Mouse (Mus musculus) lung, embryonic 15.5 days (tissue): Measurements from ENCODE around the gene Hyal2. TPM values are rescaled to one million over a fixed set of nuclear protein-coding genes. Genes with fewer than 3 reads are reported as not detected.
A peak's percentile ranks its signal among the peaks of the same experiment; 100 is the strongest.

Source experiments
- ATAC-seq: fragments of 200-750 bp; cut with Nextera tagmentation; 2 replicates; pipeline ENCODE4 v1.8.0; 2017; ENCODE audit warnings: moderate number of reproducible peaks, borderline replicate concordance; ENCODE audit not compliant: low FRiP score, low TSS enrichment; ENCODE audit errors: extremely low read depth
- H3K27ac ChIP-seq: fragments of 300-500 bp; sonication (generic); 2 replicates; pipeline ENCODE4 v1.5.1; 2015; ENCODE audit warnings: moderate library complexity, mild to moderate bottlenecking, inconsistent platforms
- H3K27me3 ChIP-seq: fragments of 300-500 bp; sonication (generic); 2 replicates; pipeline ENCODE4 v1.6.1; 2015; ENCODE audit warnings: inconsistent platforms
- H3K36me3 ChIP-seq: fragments of 300-500 bp; sonication (generic); 2 replicates; pipeline ENCODE4 v1.6.1; 2015; ENCODE audit warnings: inconsistent platforms
- H3K4me1 ChIP-seq: fragments of 300-500 bp; sonication (generic); 2 replicates; pipeline ENCODE4 v1.6.1; 2015; ENCODE audit warnings: inconsistent platforms
- H3K4me2 ChIP-seq: fragments of 300-500 bp; sonication (generic); 2 replicates; pipeline ENCODE4 v1.6.1; 2015; ENCODE audit warnings: inconsistent platforms, mild to moderate bottlenecking, moderate library complexity
- H3K4me3 ChIP-seq: fragments of 300-500 bp; sonication (generic); 2 replicates; pipeline ENCODE4 v1.5.1; 2015; ENCODE audit warnings: mild to moderate bottlenecking, inconsistent platforms
- H3K9ac ChIP-seq: fragments of 300-500 bp; sonication (generic); 2 replicates; pipeline ENCODE4 v1.6.1; 2015; ENCODE audit warnings: inconsistent platforms
- H3K9me3 ChIP-seq: fragments of 300-500 bp; sonication (generic); 2 replicates; pipeline ENCODE4 v1.6.1; 2016; ENCODE audit warnings: inconsistent platforms
- WGBS: fragments of 180-500 bp; shearing (Covaris S2); methylation state at CpG from one replicate; pipeline ENCODE4 v1.1.7; 2015; 5-methylcytosine and 5-hydroxymethylcytosine counted together
- polyA plus RNA-seq: library from polyadenylated mRNA; unstranded; fragments of >200 nt; fragmentation: Nextera tagmentation; extraction: Ambion mirVana; gene quantifications from 2 replicates; pipeline ENCODE4 v1.2.1, GENCODE M21; 2015

Gene Hyal2
- polyA plus RNA-seq, 1 experiment from 2014 or later, result 105 TPM

GRCm38 (mm10) chr9:107540420-107540819, 27.3 kb upstream of the Hyal2 start:
- H3K4me2 ChIP-seq, result peak overlapping the region; percentile 84; the same call in 1 of the 2 replicates
- no peak overlapping the region for H3K27ac ChIP-seq
- no peaks in the 10 kb centered on the region for H3K27me3 ChIP-seq
- ATAC-seq, result no peak
- H3K9ac ChIP-seq, result no peak overlapping the region
- H3K4me3 ChIP-seq, result 0 out of 2 replicates have a peak overlapping the region, but pooled peaks have one; percentile 83
- 61% methylated on average over 4 of the region's 4 CpGs for WGBS
- peaks cover 37% of the 10 kb centered on the region for H3K36me3 ChIP-seq
- H3K9me3 ChIP-seq, result no peaks in the 10 kb centered on the region
- H3K4me1 ChIP-seq, result peaks cover 37% of the 10 kb centered on the region

GRCm38 (mm10) chr9:107541005-107541404, 26.7 kb upstream of the Hyal2 start:
- 21% methylated on average over 10 of the region's 10 CpGs for WGBS
- peak overlapping the region; percentile 83 for H3K4me3 ChIP-seq
- peaks cover 31% of the 10 kb centered on the region for H3K4me1 ChIP-seq
- no peak for ATAC-seq
- no peaks in the 10 kb centered on the region for H3K9me3 ChIP-seq
- H3K36me3 ChIP-seq, result peaks cover 37% of the 10 kb centered on the region
- H3K9ac ChIP-seq, result 0 out of 2 replicates have a peak overlapping the region, but pooled peaks have one; percentile 52
- H3K27me3 ChIP-seq, result no peaks in the 10 kb centered on the region
- H3K27ac ChIP-seq, result no peak overlapping the region
- H3K4me2 ChIP-seq, result peak overlapping the region; percentile 84

GRCm38 (mm10) chr9:107541474-107542351, 26.0 kb upstream of the Hyal2 start, which contains the start of the genes Cyb561d2 and Nprl2:
Gene Cyb561d2 (minus strand): TSS chr9:107542193.
Gene Nprl2 (plus strand): TSS chr9:107542226.
- WGBS, result under 1% methylated on average over 46 of the region's 46 CpGs
- peak; percentile 87 for ATAC-seq
- Histone ChIP-seq H3K9ac (peak within 1 kb of the TSS; percentile 61), H3K4me1 (peaks cover 29% of the 10 kb centered on the region), H3K36me3 (peaks cover 37% of the 10 kb centered on the region), H3K9me3 (no peaks in the 10 kb centered on the region), H3K27me3 (no peaks in the 10 kb centered on the region), H3K4me2 (peak within 1 kb of the TSS; percentile 84), H3K4me3 (peak within 1 kb of the TSS; percentile 83), H3K27ac (peak within 1 kb of the TSS; percentile 75)

- peaks cover 35% of the 10 kb centered on the region for H3K36me3 ChIP-seq
- ATAC-seq, result peak; percentile 2; the same call in 1 of the 2 replicates
- H3K27me3 ChIP-seq, result no peaks in the 10 kb centered on the region
- H3K9me3 ChIP-seq, result no peaks in the 10 kb centered on the region
- peaks cover 29% of the 10 kb centered on the region for H3K4me1 ChIP-seq
- H3K27ac ChIP-seq, result no peak overlapping the region; the same call in 1 of the 2 replicates
- WGBS, result 1% methylated on average over 11 of the region's 11 CpGs
- H3K9ac ChIP-seq, result peak overlapping the region; percentile 61
- peak overlapping the region; percentile 83 for H3K4me3 ChIP-seq
- H3K4me2 ChIP-seq, result peak overlapping the region; percentile 84
Measured at GRCm38 (mm10) chr9:107542352-107542686, 25.4 kb upstream of the Hyal2 start.

- peak overlapping the region; percentile 84 for H3K4me2 ChIP-seq
- H3K9ac ChIP-seq, result peak overlapping the region; percentile 61
- WGBS, result 24% methylated on average over 8 of the region's 8 CpGs
- peaks cover 32% of the 10 kb centered on the region for H3K36me3 ChIP-seq
- no peak for ATAC-seq
- H3K4me3 ChIP-seq, result peak overlapping the region; percentile 83
- no peaks in the 10 kb centered on the region for H3K27me3 ChIP-seq
- no peak overlapping the region for H3K27ac ChIP-seq
- peaks cover 33% of the 10 kb centered on the region for H3K4me1 ChIP-seq
- H3K9me3 ChIP-seq, result no peaks in the 10 kb centered on the region
Measured at GRCm38 (mm10) chr9:107542721-107543120, 25.0 kb upstream of the Hyal2 start.

- H3K27ac ChIP-seq, result no peak overlapping the region
- no peak overlapping the region for H3K9ac ChIP-seq
- H3K36me3 ChIP-seq, result peaks cover 26% of the 10 kb centered on the region
- H3K4me1 ChIP-seq, result peaks cover 34% of the 10 kb centered on the region
- no peak overlapping the region for H3K4me3 ChIP-seq
- no peak overlapping the region for H3K4me2 ChIP-seq
- H3K9me3 ChIP-seq, result no peaks in the 10 kb centered on the region
- 83% methylated on average over 11 of the region's 11 CpGs for WGBS
- ATAC-seq, result no peak
- H3K27me3 ChIP-seq, result no peaks in the 10 kb centered on the region
Measured at GRCm38 (mm10) chr9:107543299-107543698, 24.4 kb upstream of the Hyal2 start.

- H3K4me2 ChIP-seq, result no peak overlapping the region
- no peak overlapping the region for H3K27ac ChIP-seq
- H3K4me3 ChIP-seq, result no peak overlapping the region
- H3K36me3 ChIP-seq, result peaks cover 16% of the 10 kb centered on the region
- H3K4me1 ChIP-seq, result peaks cover 34% of the 10 kb centered on the region
- 93% methylated on average over 17 of the region's 17 CpGs for WGBS
- H3K9me3 ChIP-seq, result no peaks in the 10 kb centered on the region
- ATAC-seq, result no peak
- H3K9ac ChIP-seq, result no peak overlapping the region
- H3K27me3 ChIP-seq, result no peaks in the 10 kb centered on the region
Measured at GRCm38 (mm10) chr9:107544196-107544700, 23.5 kb upstream of the Hyal2 start.

- Histone ChIP-seq H3K4me2 (no peak overlapping the region), H3K27me3 (no peaks in the 10 kb centered on the region), H3K36me3 (peaks cover 12% of the 10 kb centered on the region; the same call in 1 of the 2 replicates), H3K9me3 (no peaks in the 10 kb centered on the region), H3K4me1 (peaks cover 34% of the 10 kb centered on the region), H3K9ac (no peak overlapping the region), H3K4me3 (no peak overlapping the region), H3K27ac (no peak overlapping the region)
- 90% methylated on average over 12 of the region's 12 CpGs for WGBS
- ATAC-seq, result no peak
Measured at GRCm38 (mm10) chr9:107544729-107545128, 23.0 kb upstream of the Hyal2 start.

GRCm38 (mm10) chr9:107545199-107545598, 22.5 kb upstream of the Hyal2 start:
- Histone ChIP-seq H3K4me1 (peaks cover 37% of the 10 kb centered on the region), H3K36me3 (peaks cover 9% of the 10 kb centered on the region; the same call in 1 of the 2 replicates), H3K27me3 (no peaks in the 10 kb centered on the region), H3K9ac (no peak overlapping the region), H3K4me2 (no peak overlapping the region), H3K9me3 (no peaks in the 10 kb centered on the region), H3K27ac (no peak overlapping the region), H3K4me3 (no peak overlapping the region)
- no peak for ATAC-seq
- 85% methylated on average over 10 of the region's 10 CpGs for WGBS

- WGBS, result 12% methylated on average over 3 of the region's 3 CpGs
- Histone ChIP-seq H3K4me1 (peaks cover 41% of the 10 kb centered on the region), H3K27me3 (no peaks in the 10 kb centered on the region), H3K27ac (no peak overlapping the region), H3K9ac (no peak overlapping the region), H3K36me3 (peaks cover 9% of the 10 kb centered on the region; the same call in 1 of the 2 replicates), H3K9me3 (no peaks in the 10 kb centered on the region), H3K4me3 (no peak overlapping the region), H3K4me2 (no peak overlapping the region)
- no peak for ATAC-seq
Measured at GRCm38 (mm10) chr9:107545602-107546001, 22.1 kb upstream of the Hyal2 start.

GRCm38 (mm10) chr9:107547026-107547425, 20.7 kb upstream of the Hyal2 start, which contains the start of gene Zmynd10:
Gene Zmynd10 (plus strand): TSS chr9:107547298.
- H3K36me3 ChIP-seq, result peaks cover 9% of the 10 kb centered on the region; the same call in 1 of the 2 replicates
- no peaks in the 10 kb centered on the region for H3K27me3 ChIP-seq
- WGBS, result 1% methylated on average over 20 of the region's 20 CpGs
- no peak within 1 kb of the TSS; the same call in 1 of the 2 replicates for H3K27ac ChIP-seq
- no peak within 1 kb of the TSS for H3K9ac ChIP-seq
- peak within 1 kb of the TSS; percentile 19 for H3K4me3 ChIP-seq
- peak; percentile 41; the same call in 1 of the 2 replicates for ATAC-seq
- peak within 1 kb of the TSS; percentile 44 for H3K4me2 ChIP-seq
- H3K4me1 ChIP-seq, result peaks cover 44% of the 10 kb centered on the region
- H3K9me3 ChIP-seq, result no peaks in the 10 kb centered on the region

GRCm38 (mm10) chr9:107547957-107548356, 19.8 kb upstream of the Hyal2 start:
- H3K4me3 ChIP-seq, result no peak overlapping the region
- H3K4me2 ChIP-seq, result no peak overlapping the region
- H3K9ac ChIP-seq, result no peak overlapping the region
- peaks cover 46% of the 10 kb centered on the region for H3K4me1 ChIP-seq
- ATAC-seq, result no peak
- peaks cover 9% of the 10 kb centered on the region; the same call in 1 of the 2 replicates for H3K36me3 ChIP-seq
- no peaks in the 10 kb centered on the region for H3K9me3 ChIP-seq
- H3K27me3 ChIP-seq, result no peaks in the 10 kb centered on the region
- WGBS, result 72% methylated on average over 5 of the region's 5 CpGs
- no peak overlapping the region for H3K27ac ChIP-seq
